Mouse (Mus musculus) lung, embryonic 14.5 days (tissue): ENCODE measurements around the gene Taf8. TPM values are rescaled to one million over a fixed set of nuclear protein-coding genes. Genes with fewer than 3 reads are reported as not detected.
"Not testable (repeated sequence)": the region's sequence is repeated elsewhere in the genome, so short reads cannot be mapped to it uniquely, and the experiment has no call there.

ENCODE experiments used
- ATAC-seq: fragments of 200-750 bp; cut with Nextera tagmentation; 2 replicates; pipeline ENCODE4 v1.8.0; 2017; ENCODE audit warnings: mild to moderate bottlenecking, moderate TSS enrichment, moderate library complexity; ENCODE audit not compliant: insufficient read depth
- DNase-seq: peaks from one replicate; pipeline ENCODE4 v3.0.0-alpha.2; 2015
- H3K27ac ChIP-seq: fragments of 300-500 bp; sonication (generic); 2 replicates; pipeline ENCODE4 v1.5.1; 2014; ENCODE audit warnings: low read depth, mild to moderate bottlenecking, moderate library complexity
- H3K27me3 ChIP-seq: fragments of 300-500 bp; sonication (generic); 2 replicates; pipeline ENCODE4 v1.6.1; 2014; ENCODE audit warnings: low read length, control low read depth; ENCODE audit not compliant: insufficient read depth
- H3K36me3 ChIP-seq: fragments of 300-500 bp; sonication (generic); 2 replicates; pipeline ENCODE4 v1.6.1; 2014; ENCODE audit warnings: control low read depth; ENCODE audit not compliant: insufficient read depth
- H3K4me1 ChIP-seq: fragments of 300-500 bp; sonication (generic); 2 replicates; pipeline ENCODE4 v1.6.1; 2014; ENCODE audit warnings: antibody characterized with exemption, control low read depth; ENCODE audit not compliant: insufficient read depth
- H3K4me2 ChIP-seq: fragments of 300-500 bp; sonication (generic); 2 replicates; pipeline ENCODE4 v1.6.1; 2014; ENCODE audit warnings: mild to moderate bottlenecking
- H3K4me3 ChIP-seq: fragments of 300-500 bp; sonication (generic); 2 replicates; pipeline ENCODE4 v1.5.1; 2014; ENCODE audit warnings: low read depth, low read length
- H3K9ac ChIP-seq: fragments of 300-500 bp; sonication (generic); 2 replicates; pipeline ENCODE4 v1.6.1; 2014
- H3K9me3 ChIP-seq: fragments of 300-500 bp; sonication (generic); 2 replicates; pipeline ENCODE4 v1.6.1; 2016; ENCODE audit warnings: low read depth, low read length, control low read depth
- CTCF ChIP-seq: IDR thresholded peaks from 2 replicates; pipeline ENCODE4 v1.5.1; 2016; ENCODE audit warnings: antibody characterized with exemption, low read depth
- WGBS: fragments of 180-500 bp; shearing (Covaris S2); extraction: QIAGEN DNeasy Blood & Tissue Kit; methylation state at CpG from one replicate; pipeline ENCODE4 v1.1.7; 2014; 5-methylcytosine and 5-hydroxymethylcytosine counted together
- polyA plus RNA-seq: library from polyadenylated mRNA; unstranded; fragments of >200 nt; fragmentation: Nextera tagmentation; extraction: Ambion mirVana; gene quantifications from 2 replicates; pipeline ENCODE4 v1.2.1, GENCODE M21; 2014

Taf8 gene
- polyA plus RNA-seq, 1 experiment from 2014 or later: 26.8 TPM

DNA sequence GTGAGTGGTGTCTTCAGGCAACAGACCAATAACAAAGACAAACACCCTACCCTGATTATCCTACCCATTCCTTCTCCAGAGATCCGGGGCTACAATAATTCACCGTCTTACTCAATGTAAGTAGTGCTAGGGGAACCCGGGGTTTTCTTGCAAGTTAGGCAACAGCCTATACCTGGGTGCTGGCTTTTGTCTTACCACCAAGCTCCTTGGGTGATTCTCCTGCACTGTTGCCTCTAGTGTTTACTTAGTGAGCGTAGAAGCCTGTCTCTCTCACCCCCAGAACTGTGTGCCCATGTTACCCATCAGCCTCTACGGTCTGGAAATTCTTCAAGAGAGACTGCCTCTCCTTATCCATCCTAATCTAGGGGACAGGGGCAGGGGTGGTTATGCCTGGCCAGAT lies 2.1 kb upstream of the Taf8 start:
- Histone ChIP-seq H3K4me3 (peak overlapping the region; percentile 40), H3K9ac (peak overlapping the region; percentile 57), H3K36me3 (peaks cover 8% of the 10 kb centered on the region; the same call in 1 of the 2 replicates), H3K27ac (no peak overlapping the region), H3K9me3 (no peaks in the 10 kb centered on the region), H3K27me3 (no peaks in the 10 kb centered on the region), H3K4me2 (peak overlapping the region; percentile 78), H3K4me1 (peaks cover 12% of the 10 kb centered on the region)
- ATAC-seq (no peak), DNase-seq (peak; percentile 24)
- TF ChIP-seq CTCF: no peak
- 48% methylated on average over 5 of the region's 5 CpGs for WGBS

DNA sequence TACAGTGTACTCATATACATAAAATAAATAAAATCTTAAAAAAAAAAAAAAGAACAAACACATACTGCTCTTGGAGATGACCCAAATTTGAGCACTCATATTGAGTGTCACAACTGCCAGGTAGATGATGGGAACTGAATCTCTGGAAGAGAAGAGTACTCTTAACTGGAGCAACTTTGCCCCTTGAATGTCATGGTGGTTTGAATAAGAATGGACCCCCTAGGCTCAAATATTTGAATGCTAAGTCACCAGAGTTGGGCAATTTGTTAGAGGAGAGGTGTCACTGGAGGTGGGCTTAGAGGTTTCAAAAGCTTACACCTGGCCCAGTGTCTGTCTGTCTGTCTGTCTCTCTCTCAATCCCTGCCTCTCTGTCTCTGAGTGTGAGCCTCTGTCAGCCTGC lies 1.6 kb upstream of the Taf8 start:
- peaks cover 12% of the 10 kb centered on the region; the same call in 1 of the 2 replicates for H3K36me3 ChIP-seq
- no peak for TF ChIP-seq CTCF
- no peak overlapping the region for H3K9ac ChIP-seq
- H3K9me3 ChIP-seq: no peaks in the 10 kb centered on the region
- H3K4me1 ChIP-seq: peaks cover 12% of the 10 kb centered on the region
- no peak overlapping the region for H3K27ac ChIP-seq
- DNase-seq (no peak), ATAC-seq (no peak)
- no peak overlapping the region for H3K4me3 ChIP-seq
- H3K4me2 ChIP-seq: no peak overlapping the region
- no peaks in the 10 kb centered on the region for H3K27me3 ChIP-seq

- Histone ChIP-seq H3K27ac (0 out of 2 replicates have a peak overlapping the region, but pooled peaks have one; percentile 58), H3K4me1 (peaks cover 12% of the 10 kb centered on the region), H3K36me3 (peaks cover 20% of the 10 kb centered on the region), H3K4me2 (peak overlapping the region; percentile 84)
- H3K9me3 ChIP-seq, H3K9ac ChIP-seq, H3K4me3 ChIP-seq, ATAC-seq, H3K27me3 ChIP-seq, DNase-seq: not testable (repeated sequence)
- WGBS: 80% methylated on average over 6 of the region's 6 CpGs
Observed at GRCm38 (mm10) chr17:47502707-47503045, 584 bp upstream of the Taf8 start.

DNA sequence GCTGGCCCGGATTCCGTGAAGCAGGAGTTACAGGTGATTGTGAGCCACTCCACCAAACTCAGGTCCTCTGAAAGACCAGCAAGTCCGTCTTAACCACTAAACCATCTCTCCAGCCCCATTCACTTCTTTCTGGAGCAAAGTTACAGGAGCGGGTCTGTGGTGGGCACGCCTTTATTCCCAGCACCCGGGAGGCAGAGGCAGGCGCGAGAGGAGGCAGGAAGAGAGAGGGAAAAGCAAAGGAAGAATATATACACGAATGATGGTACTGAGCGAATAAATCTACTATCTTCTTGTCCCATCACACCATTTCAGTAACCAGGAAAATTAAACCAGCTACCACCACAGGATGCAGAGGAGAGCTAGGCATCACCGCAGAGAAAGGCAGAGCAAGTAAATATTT lies 561 bp downstream of the Taf8 start:
- DNase-seq (no peak), ATAC-seq (peak; percentile 9; the same call in 1 of the 2 replicates)
- TF ChIP-seq CTCF: no peak
- Histone ChIP-seq H3K4me3 (peak overlapping the region; percentile 52), H3K27ac (0 out of 2 replicates have a peak overlapping the region, but pooled peaks have one; percentile 6), H3K27me3 (no peaks in the 10 kb centered on the region), H3K36me3 (peaks cover 28% of the 10 kb centered on the region), H3K4me1 (peaks cover 7% of the 10 kb centered on the region; the same call in 1 of the 2 replicates), H3K4me2 (peak overlapping the region; percentile 84), H3K9me3 (no peaks in the 10 kb centered on the region), H3K9ac (peak overlapping the region; percentile 58)
- 4% methylated on average over 11 of the region's 11 CpGs for WGBS

- peaks cover 90% of the 10 kb centered on the region for H3K36me3 ChIP-seq
- no peak overlapping the region for H3K9ac ChIP-seq
- H3K27me3 ChIP-seq: no peaks in the 10 kb centered on the region
- no peaks in the 10 kb centered on the region for H3K4me1 ChIP-seq
- 90% methylated on average over 11 of the region's 11 CpGs for WGBS
- no peak overlapping the region for H3K4me2 ChIP-seq
- no peak overlapping the region for H3K4me3 ChIP-seq
- DNase-seq (no peak), ATAC-seq (no peak)
- H3K9me3 ChIP-seq: no peaks in the 10 kb centered on the region
- H3K27ac ChIP-seq: no peak overlapping the region
- no peak for TF ChIP-seq CTCF
Observed at GRCm38 (mm10) chr17:47494132-47494531, 8.0 kb downstream of the Taf8 start.

DNA sequence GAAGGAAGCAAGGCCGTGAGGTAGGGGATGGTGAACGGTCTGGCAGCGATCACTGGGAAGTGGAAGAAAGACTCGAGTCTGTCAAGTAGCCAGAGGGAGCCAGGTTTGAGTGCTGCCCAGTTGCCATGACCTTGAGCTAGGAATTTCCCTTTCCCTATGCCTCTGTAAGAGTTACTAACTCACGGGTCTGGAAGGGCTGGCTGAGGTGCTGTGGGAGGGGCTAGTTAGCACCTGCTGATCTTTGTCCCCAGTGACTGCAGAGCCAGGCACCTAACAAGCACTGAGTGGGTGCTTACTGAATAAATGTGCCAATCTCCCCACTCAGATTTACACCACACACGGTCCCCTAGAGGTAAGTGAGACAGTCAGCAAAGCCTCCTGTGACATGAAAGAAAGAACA lies 8.4 kb downstream of the Taf8 start:
- Histone ChIP-seq H3K9me3 (no peaks in the 10 kb centered on the region), H3K27me3 (no peaks in the 10 kb centered on the region), H3K36me3 (peaks cover 91% of the 10 kb centered on the region), H3K27ac (no peak overlapping the region), H3K4me1 (no peaks in the 10 kb centered on the region), H3K4me3 (no peak overlapping the region), H3K4me2 (no peak overlapping the region), H3K9ac (no peak overlapping the region)
- TF ChIP-seq CTCF: no peak
- no peak for ATAC-seq
- 84% methylated on average over 6 of the region's 6 CpGs for WGBS
- no peak for DNase-seq

DNA sequence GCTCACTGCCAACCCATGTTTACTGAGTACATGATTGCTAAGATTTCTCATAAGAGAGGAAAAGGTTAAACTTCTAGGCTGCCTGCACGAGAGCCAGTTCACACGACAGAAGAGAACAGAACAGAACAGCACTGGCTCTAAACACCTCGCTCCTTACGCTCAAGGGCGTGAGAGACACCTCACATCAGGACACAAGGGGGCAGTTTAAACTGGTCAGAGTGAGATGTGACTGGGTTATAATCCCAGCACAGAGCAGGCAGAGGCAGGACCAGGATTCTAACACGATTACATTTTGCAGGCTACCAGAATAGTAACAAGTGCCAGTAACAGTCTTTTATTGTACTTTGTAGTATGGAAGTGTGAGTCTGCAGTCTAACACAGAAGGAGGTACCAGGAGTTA lies 9.4 kb downstream of the Taf8 start:
- 62% methylated on average over 6 of the region's 6 CpGs for WGBS

DNA sequence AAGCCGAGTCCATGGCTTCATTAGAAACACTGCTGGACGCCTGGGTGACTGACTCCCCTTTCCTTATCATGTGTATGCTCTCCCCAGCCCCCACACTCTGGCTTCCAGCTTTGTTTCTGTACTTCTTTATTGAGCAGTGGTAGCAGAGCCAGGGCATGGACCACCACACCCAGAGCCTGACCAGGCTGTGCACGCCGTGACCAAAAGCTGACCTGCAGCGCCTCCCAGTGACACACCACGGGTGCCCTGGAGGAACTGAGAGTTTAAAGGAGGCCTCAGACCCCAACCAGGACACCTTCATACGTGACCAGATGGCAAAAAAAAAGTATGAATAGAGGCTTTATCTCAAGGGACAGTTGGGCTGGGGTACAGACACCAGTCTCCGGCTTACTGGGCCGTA lies 11.3 kb downstream of the Taf8 start:
- Histone ChIP-seq H3K36me3 (peaks cover 73% of the 10 kb centered on the region), H3K4me1 (no peaks in the 10 kb centered on the region), H3K4me3 (no peak overlapping the region), H3K27me3 (no peaks in the 10 kb centered on the region), H3K27ac (no peak overlapping the region), H3K9me3 (no peaks in the 10 kb centered on the region), H3K4me2 (no peak overlapping the region), H3K9ac (no peak overlapping the region)
- no peak for ATAC-seq
- 81% methylated on average over 9 of the region's 9 CpGs for WGBS
- peak; percentile 30 for DNase-seq
- TF ChIP-seq CTCF: peak; percentile 26

More for the DNA sequence above, 9.4 kb downstream of the Taf8 start:
- ATAC-seq (no peak), DNase-seq (no peak)
- Histone ChIP-seq H3K27ac (no peak overlapping the region), H3K4me3 (no peak overlapping the region), H3K9ac (no peak overlapping the region), H3K36me3 (peaks cover 87% of the 10 kb centered on the region), H3K9me3 (no peaks in the 10 kb centered on the region), H3K4me2 (no peak overlapping the region), H3K27me3 (no peaks in the 10 kb centered on the region), H3K4me1 (no peaks in the 10 kb centered on the region)
- TF ChIP-seq CTCF: no peak
